Mouse (Mus musculus): ENCODE results near the gene Sinhcaf.
"Not testable (repeated sequence)": the region's sequence is repeated elsewhere in the genome, so short reads cannot be mapped to it uniquely, and the experiment has no call there.

The Sinhcaf gene

DNA sequence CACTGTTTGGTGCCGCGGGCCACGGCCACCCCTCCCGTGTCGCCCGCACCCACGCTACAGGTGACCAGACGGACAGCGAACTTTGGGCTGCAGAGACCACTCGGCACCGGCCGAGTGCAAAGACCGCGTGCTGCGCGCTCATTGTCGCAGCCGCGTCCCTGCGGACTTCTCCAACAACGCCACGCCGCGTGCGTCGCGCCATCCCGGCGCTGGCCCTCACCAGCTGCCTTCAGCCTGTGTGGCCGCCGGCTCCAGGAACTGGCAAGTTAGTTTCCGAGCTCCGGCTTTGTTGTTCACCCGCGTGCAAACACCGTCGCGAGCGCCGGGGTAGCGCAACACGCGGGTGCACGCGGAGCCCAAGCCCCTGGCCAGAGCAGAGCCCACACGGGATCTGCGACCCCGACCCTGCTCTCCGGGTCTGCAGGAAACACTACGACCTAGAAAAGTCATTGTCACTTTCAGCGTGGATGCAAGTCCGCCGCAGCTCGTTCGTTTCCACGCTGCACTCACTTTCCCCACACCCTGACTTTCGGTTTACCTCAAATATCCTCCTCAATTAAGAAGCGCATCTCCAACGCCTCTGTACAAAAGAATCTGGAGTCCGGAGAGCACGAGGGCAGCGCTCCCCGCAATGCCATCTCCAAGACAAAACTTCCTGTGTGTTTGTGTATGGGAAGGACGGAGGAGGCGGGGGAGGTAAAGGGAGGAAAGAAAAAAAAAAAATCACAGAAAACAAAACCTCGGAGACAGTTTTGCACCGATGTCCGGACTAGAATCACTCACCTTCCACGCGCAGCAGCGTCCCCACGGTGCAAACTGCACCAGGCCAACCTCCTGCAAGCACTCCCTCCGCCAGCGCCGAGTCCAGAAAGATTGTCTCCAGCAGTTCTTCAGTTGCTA, 508 bp downstream of the Sinhcaf start:
- peak; percentile 29 for DNase-seq (ENCODE audit: low read depth, low spot score)

DNA sequence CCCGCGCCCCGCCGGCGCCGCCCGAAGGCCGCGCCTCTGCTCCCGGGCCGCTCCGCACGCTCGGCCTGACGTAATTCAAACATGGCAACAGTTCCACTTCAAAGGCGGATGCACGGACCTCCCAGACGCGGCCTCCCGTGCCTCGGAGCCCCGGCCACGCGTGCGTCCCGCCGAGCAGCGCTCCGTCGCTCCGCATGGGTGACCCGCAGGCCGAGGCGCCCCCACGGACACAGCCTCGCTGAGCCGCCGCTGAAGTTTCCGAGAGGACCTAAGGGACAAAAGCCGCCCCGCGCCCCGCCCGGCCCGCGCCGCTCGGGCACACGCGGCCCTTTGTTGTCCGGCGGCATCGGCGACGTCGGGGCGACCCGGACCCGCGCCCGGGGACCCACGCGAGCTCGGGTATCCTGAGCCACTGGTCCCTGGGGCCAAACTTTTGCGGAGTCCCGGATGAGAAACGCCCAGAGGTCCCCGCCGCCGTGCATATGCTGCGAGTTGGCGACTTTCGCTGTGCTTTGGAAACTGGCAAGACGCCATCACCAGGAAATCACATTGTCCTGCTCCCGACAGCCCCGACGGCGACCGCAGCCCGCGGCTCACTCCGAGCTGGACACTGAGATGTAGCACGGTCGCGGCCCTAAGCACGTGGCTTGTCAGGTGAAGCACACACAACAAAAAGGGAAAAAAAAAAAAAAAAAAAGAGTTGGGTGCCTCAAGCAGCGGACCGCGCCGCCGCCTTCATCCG, 1.3 kb downstream of the Sinhcaf start:
- DNase-seq (ENCODE audit: low read depth, low spot score), result peak; percentile 58

DNA sequence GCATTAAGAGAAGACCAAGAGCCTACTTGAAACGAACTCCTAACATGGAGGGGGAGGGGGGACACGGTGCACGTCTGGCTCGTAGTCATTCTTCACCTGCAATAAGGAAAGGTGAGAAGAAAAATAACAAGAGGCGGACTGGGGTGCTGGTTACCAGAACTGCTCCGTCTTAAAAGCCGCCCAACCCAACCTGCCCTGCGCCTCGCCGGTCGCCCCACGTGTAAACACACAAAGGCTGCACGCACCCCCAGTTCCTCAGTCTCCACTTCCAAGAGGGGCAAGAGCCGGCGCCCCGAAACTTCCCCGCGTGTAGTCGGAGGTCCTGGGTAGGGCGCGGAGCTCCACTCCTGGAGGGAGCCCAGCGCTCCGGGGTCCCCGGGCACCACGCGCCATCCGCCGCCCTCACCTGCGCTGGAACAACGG, 1.9 kb downstream of the Sinhcaf start:
- no peak for DNase-seq (ENCODE audit: low read depth, low spot score)

DNA sequence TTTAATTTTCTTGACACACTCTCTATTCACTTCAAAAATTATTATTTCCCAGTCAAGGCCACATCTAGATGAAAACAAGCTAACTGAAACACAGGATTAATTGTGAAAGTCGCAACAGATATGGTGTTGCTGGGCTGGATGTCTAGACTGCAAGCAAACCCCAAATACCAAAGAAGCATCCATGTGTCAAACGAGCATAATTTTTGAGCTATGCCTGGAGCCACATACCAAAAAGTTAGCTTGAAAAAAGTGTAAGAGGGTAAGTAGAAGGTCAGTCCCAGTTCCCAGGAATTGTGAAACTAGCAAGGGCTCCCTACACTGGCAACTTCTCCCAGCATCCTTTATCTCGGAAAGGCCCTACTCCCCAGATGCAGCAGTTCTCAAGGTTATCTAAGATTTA, 2.6 kb downstream of the Sinhcaf start:
- DNase-seq (ENCODE audit: low read depth, low spot score), result no peak

DNA sequence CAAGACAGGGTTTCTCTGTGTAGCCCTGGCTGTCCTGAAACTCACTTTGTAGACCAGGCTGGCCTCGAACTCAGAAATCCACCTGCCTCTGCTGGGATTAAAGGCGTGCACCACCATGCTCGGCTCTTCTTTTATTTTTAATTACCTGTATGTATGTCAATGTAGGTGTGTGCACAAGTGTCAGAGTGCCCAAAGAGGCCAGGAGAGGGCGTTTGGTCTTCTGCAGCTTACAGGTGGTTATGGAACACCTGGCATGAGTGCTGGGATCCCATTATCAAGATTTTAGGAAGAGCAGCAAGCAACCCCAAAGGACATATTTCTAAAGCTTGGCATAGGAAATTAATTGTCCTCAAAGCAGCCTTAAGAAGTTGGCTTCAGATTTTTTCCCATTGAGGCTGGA, 3.9 kb downstream of the Sinhcaf start:
- no peak for DNase-seq (ENCODE audit: low read depth, low spot score)

DNA sequence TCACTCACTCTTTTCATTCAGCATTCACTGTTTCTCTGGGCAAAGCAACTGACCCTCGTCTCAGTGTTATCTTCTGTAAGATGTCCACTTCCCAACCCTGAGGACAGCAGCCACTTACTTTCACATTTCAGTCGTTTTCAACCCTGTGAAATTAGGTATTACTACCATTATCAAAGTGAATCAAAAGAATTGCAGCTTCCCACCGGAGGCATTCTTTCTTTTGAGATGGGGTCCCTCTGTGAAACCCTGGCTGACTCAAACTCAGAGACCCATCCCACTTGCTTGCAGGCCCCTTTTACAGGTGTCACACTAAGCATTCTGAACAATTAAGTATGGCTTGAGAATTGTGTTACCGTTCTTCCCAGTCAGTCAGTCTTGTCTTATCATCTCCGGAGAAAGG, 4.4 kb downstream of the Sinhcaf start:
- no peak for DNase-seq (ENCODE audit: low read depth, low spot score)

DNA sequence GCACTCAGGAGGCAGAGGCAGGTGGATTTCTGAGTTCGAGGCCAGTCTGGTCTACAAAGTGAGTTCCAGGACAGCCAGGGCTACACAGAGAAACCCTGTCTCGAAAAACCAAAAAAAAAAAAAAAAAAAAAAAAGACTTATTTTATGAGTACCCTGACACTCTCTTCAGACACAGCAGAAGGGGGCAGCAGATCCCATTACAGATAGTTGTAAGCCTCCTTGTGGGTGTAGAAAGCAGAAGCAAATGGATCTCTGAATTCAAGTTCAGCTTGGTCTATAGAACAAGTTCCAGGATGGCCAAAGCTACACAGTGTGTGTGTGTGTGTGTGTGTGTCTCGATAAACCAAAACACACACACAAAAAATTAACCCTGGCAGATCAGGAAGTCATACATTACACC, 5.9 kb downstream of the Sinhcaf start:
- not testable (repeated sequence) for DNase-seq (ENCODE audit: low read depth, low spot score)

DNA sequence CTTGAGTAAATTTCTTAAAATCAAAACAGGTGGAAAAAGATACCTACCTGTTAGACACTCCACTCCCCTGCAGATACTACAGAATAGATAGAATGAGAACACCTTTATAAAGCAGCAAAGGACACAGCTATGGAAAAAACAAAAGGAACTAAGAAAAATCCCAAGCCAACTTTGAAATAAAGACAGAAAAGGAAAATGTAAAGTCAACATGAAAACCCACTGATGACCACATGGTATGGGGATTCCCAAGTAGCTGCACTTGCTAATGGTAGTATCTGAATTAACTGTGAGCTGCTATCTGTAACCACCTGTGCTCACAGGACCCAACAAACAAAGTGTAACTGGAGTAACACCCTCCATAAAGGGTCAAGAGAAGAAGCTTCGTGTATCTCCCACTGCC, 8.6 kb downstream of the Sinhcaf start:
- DNase-seq (ENCODE audit: low read depth, low spot score), result no peak

DNA sequence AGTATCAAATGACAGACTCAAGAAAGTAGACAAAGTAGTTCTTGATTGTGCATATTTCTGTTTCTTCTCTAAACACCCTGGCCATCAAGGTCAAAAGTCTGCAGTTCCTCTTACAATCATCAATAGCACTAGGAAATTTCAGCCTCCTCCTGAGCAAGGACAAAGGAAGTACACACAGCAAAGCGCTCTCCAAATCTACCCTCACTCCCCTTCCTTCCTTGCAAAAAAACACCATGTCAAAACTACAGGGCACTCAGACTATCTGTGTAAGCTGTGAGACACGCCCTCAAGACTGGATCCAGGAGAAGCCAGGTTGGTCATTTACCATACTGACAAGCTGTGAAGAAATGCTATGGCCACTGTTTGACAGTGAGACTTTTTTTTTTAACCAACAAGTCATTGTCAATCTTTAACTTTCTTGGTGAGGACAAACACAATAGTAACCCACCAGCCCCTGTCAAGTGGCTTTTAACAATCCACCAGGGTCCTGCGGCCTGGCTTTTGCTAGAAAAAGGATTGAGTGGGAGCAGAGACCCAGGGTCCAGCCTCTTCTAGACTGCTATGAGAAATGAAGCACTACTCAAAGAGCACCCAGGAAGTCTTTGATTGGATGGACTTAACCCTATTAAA, 11.2 kb downstream of the Sinhcaf start:
- DNase-seq (ENCODE audit: low read depth, low spot score), result no peak

DNA sequence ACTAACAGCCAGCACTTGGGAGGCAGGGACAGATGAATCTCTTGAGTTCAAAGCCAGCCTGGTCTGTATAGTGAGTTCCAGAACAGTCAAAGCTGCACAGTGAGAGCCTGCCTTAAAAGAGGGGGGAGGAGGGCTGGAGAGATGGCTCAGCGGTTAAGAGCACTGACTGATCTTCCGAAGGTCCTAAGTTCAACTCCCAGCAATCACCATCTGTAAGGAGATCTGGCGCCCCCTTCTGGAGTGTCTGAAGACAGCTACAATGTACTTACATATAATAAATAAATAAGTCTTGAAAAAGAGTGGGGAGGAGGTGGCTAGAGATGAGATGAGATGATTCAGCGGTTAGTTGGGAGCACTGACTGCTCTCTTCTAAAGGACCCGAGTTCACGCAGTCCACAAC, 15.0 kb downstream of the Sinhcaf start:
- DNase-seq (ENCODE audit: low read depth, low spot score), result no peak

DNA sequence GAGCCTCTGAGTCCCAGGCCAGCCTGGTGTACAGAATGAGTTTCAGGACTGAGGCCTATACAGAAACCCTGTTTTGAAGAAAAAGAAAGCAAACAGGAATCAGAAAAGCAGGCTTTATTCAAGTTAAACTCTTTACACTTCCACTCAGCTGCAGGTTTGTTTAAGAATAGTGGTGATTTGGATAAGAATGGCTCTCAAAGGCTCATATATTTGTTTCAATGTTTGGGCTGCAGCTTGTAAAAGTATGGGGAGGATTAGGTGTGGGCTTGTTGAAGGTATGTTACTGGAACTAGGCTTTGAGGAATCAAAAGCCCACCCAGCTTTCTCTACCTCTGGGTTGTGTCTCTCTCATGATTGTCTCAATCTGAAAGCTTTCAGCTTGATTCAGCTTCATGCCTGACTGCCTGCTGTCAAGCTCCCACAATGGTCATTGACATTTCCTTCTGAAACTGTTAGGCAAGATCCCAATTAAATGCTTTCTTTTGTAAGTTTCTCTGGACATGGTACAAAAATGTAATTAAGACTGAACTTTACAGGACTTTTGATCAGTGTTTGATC, 27.3 kb downstream of the Sinhcaf start:
- DNase-seq (ENCODE audit: low read depth, low spot score), result no peak

DNA sequence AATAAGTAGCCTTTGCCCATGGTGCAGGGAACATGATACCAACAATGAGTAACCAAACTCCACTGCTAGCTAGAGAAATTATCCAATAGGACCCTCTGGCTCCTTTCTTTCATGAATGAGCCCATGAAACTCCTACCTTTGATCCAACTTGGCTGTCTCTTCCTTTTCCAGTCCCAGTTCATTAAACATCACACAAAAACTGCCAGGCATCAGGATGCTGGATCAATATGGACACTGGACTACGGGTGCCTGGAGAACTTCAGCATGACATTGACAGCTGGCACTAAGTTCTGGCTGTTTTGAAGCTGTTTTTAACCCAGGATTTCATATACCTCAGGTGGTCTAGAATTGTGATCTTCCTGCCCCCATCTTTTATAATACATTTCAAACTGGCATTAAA, 28.6 kb downstream of the Sinhcaf start:
- no peak for DNase-seq (ENCODE audit: low read depth, low spot score)

DNA sequence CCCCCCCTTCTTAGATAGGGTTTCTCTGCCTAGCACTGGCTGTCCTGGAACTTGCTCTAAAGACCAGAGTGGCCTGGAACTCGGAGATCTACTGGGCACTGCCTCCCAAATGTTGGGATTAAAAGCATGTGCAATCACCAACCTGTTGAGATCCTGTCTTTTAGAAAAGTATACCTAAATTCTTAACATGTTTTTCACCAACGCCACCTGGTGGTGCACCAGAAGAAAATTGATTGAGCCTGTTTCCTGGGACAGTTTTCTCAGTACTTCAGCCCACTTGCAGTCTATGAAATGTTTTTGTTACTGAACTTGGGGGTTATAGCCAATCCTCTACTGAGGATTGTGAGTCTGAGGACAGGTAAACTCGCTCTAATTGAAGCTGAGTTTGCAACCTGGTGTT, 29.4 kb downstream of the Sinhcaf start:
- no peak for DNase-seq (ENCODE audit: low read depth, low spot score)

DNA sequence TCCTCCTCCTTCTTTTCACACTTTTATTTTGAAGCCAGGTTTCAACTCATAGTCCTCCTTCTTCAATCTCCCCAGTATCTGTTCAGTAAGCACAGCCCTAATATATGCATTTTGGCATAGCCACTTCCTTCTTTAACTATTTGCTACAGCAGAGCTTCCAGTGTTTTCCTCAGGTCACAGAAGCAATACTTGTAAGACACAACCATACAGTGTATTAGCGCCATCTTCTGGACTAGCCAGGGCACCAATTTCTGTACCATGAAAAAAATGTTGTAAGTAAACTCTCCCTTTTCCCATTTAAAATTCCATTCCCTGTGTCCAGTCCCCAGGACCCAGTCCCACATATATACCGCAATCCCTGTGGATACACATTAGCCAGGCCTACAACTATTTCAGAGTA, 32.3 kb downstream of the Sinhcaf start:
- peak; percentile 50 for DNase-seq (ENCODE audit: low read depth, low spot score)

DNA sequence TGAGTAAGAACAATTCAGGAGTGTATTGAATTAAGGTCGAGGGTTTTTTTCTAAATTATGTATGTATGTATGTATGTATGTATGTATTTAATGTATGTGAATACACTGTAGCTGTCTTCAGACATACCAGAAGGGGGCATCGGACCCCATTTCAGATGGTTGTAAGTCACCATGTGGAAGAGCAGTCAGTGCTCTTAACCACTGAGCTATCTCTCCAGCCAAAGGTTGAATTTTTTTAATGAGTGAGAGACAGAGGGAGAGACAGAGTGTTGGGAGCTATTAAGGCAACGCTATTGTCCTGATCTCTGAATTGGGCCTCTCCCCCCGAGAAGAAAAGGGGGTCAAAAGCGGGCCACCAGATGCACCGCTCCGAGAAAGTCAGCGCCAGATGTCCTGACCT, 34.4 kb downstream of the Sinhcaf start:
- not testable (repeated sequence) for DNase-seq (ENCODE audit: low read depth, low spot score)

DNA sequence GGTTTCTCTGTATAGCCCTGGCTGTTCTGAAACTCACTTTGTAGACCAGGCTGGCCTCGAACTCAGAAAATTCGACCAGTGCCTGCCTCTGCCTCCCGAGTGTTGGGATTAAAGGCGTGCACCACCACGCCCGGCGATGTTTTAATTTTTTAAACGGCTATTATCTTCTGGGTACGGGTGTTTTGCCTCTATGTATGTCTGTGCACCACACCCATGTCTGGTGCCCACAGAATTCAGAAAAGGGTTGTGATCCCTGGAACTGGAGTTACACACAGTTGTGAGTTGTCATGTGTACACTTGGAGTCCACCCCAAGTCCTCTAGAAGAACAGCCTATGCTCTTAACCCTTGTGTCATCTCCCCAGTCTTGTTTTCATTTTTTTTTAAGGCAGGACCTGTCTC, 39.3 kb downstream of the Sinhcaf start:
- DNase-seq (ENCODE audit: low read depth, low spot score), result no peak

DNA sequence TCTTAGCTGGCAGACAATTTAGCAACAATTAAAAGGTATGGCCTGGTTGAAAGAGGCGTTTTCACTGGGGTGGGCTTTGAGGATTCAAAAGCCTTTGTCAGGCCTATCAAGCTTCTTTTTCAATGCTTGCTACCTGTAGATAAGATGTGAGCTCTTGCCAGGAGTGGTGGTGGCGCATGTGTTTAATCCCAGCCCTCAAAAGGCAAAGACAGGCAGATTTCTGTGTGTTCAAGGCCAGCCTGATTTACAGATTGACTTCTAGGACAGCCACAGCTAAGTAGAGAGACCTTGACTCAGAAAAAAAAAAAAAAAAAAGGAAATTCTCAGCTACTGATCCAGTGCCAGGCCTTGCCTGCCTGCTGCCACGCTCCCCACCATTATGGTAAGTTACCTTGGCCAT, 43.5 kb downstream of the Sinhcaf start:
- no peak for DNase-seq (ENCODE audit: low read depth, low spot score)

DNA sequence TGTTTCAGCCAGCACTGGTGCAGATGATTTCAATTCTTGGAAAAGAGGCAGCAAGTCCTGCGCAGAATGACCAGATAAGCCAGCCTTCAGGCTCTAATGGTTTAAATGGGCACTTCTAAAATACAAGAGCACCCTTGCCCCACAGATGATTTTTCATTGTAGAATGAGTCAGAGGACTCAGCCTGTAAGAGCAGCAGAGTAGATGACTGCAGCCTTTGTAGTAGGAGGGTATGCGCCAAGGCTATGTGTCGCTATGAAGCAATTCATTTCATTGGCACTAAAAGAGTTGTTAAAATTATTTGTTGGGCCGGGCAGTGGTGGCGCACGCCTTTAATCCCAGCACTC, 49.8 kb downstream of the Sinhcaf start:
- no peak for DNase-seq (ENCODE audit: low read depth, low spot score)

DNA sequence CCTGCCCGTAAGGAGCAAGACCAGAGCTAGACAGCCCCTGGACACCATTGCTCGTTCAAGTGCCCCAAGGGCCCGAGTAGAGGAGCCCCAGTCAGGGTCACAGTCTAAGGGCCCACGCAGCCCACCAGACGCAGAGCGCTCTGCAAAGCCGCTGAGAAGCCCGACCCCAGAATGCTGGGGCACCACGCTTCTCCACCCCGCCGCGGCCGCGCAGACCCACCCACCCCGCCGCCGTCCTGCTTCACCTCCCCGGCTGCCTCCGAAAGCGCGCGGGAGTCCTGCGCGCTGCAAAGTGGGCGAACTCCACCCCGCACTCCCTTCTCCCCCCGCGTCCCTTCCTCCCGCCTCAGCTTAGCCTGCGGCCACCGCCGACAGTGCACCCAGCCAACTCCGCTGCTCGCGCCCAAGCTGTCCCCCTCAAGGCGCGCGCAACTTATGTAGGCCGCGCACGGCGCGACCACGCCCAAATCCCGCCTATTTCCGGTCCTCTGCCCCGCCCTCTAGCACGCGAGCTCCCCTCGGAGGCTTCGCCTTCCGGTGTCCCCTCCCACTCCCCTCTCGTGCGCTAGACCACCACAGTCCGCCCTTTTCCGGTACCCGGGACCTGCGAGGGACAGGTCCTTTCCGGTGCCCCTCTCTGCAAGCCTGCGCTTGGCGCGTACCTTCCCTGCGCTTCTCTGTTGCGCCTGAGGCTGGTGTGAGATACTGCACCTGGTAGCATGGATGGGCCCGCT, 50.3 kb downstream of the Sinhcaf start, which contains the start of gene Caprin2:
Gene Caprin2, minus strand, starts transcription at position 465 of the 734 bp plus-strand sequence.
- DNase-seq (ENCODE audit: low read depth, low spot score), result peak; percentile 95

DNA sequence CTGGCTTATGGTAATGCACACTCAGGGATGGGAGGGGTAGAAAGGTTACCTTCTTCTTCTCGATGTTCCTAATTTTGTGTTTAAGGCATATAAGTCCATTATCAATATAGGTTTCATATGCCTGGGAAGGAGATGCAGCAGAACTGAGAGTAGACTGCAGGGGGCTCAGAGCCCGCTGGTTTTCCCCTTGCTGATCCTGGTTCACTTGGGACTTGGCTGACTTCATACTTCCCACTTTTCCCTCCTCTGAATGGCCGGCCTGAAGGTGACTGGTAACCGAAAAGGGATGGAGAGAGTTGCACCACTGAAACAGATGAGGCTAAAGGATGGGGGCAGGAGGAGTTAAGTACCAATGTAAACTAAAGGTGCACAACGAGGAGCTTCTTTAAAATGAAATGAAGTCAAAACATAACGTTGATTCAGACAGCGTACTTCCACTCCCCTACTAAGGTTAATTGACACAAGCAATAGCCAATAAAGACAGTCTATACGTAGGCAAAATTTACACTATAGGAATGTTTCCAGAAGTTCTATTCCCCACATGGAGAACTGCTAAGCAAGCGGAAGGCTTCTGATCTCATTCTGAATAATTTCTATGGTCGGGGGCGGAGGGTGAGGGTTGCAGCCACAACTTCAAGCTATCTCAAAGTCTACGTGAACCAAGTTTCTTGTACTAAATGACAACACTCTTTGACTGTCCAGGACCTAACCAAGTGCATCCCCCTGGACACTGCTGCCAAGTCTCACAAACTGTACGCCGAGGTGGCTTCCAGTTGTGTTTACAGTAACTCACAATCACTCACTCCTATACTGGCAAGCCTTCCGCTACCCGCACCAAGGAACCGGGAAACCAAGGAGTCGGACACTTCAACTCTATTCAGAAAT, 51.1 kb downstream of the Sinhcaf start:
- no peak for DNase-seq (ENCODE audit: low read depth, low spot score)

Data from embryo, embryonic 11.5 days (tissue).